Mouse (Mus musculus) MEL (cell line): ENCODE measurements around the gene Tmc4. TPM values are rescaled to one million over a fixed set of nuclear protein-coding genes. Genes with fewer than 3 reads are reported as not detected.

Source experiments
- DNase-seq: peaks from one replicate; pipeline ENCODE4 v3.0.0; 2011; ENCODE audit warnings: low read depth, low spot score
- H3K27ac ChIP-seq: 2 replicates; pipeline ENCODE4 v1.5.1; 2012; ENCODE audit warnings: low read depth, mild to moderate bottlenecking, control low read depth, low read length, moderate library complexity; ENCODE audit not compliant: control insufficient read depth
- H3K27me3 ChIP-seq, 2 experiments: fragments of 150-350 bp in 1 of 2; sonication (generic) in 1 of 2; 2 replicates each; pipeline ENCODE4 v1.6.1; 2012; ENCODE audit warnings: low read length in 2 of 2, mild to moderate bottlenecking in 2 of 2, improper control_type of control experiment in 1 of 2, moderate library complexity in 1 of 2; ENCODE audit not compliant: insufficient read depth in 2 of 2, control insufficient read depth in 1 of 2
- H3K36me3 ChIP-seq, 2 experiments: 2 replicates each; pipeline ENCODE4 v1.6.1; 2012 to 2014; ENCODE audit warnings: low read length in 2 of 2, improper control_type of control experiment in 1 of 2, inconsistent platforms in 1 of 2, mild to moderate bottlenecking in 1 of 2; ENCODE audit not compliant: insufficient read depth in 2 of 2, control insufficient read depth in 1 of 2
- H3K4me1 ChIP-seq, 2 experiments: fragments of 150-350 bp in 1 of 2; sonication (generic) in 1 of 2; 2 replicates each; pipeline ENCODE4 v1.6.1; 2012; ENCODE audit warnings: low read length in 2 of 2, improper control_type of control experiment in 1 of 2, mild to moderate bottlenecking in 1 of 2; ENCODE audit not compliant: insufficient read depth in 2 of 2, control insufficient read depth in 1 of 2
- H3K4me3 ChIP-seq, 2 experiments: fragments of 150-350 bp in 1 of 2; sonication (generic) in 1 of 2; 2 replicates each; pipeline ENCODE4 v1.5.1; 2012; ENCODE audit warnings: low read depth in 2 of 2, low read length in 2 of 2, mild to moderate bottlenecking in 2 of 2, moderate library complexity in 2 of 2, control low read depth in 1 of 2, improper control_type of control experiment in 1 of 2; ENCODE audit not compliant: control insufficient read depth in 1 of 2, insufficient read depth in 1 of 2
- H3K79me2 ChIP-seq: 2 replicates; pipeline ENCODE4 v1.6.1; 2012; ENCODE audit warnings: mild to moderate bottlenecking, low read length, moderate library complexity; ENCODE audit not compliant: control insufficient read depth, poor library complexity, insufficient read depth
- H3K9ac ChIP-seq: 2 replicates; pipeline ENCODE4 v1.6.1; 2012; ENCODE audit warnings: low read depth, mild to moderate bottlenecking, control low read depth, low read length, moderate library complexity; ENCODE audit not compliant: control insufficient read depth, poor library complexity, severe bottlenecking
- H3K9me3 ChIP-seq: fragments of 150-350 bp; sonication (generic); replicated peaks from 2 replicates; pipeline ENCODE4 v1.6.1; 2012; ENCODE audit warnings: mild to moderate bottlenecking, low read length, improper control_type of control experiment, moderate library complexity; ENCODE audit not compliant: insufficient read depth
- BHLHE40 ChIP-seq: IDR thresholded peaks from 2 replicates; pipeline ENCODE4 v1.6.1; 2012; ENCODE audit warnings: low read depth, mild to moderate bottlenecking, inconsistent platforms, low read length, improper control_type of control experiment, borderline replicate concordance
- CHD2 ChIP-seq: IDR thresholded peaks from 2 replicates; pipeline ENCODE4 v1.6.1; 2011; ENCODE audit warnings: low read length, improper control_type of control experiment
- CTCF ChIP-seq, 3 experiments: IDR thresholded peaks in 2 of 3; conservative IDR thresholded peaks in 1 of 3; 2 replicates each; pipeline ENCODE4 v1.5.1; 2011 to 2012; ENCODE audit warnings: low read length in 3 of 3, low read depth in 2 of 3, mild to moderate bottlenecking in 2 of 3, improper control_type of control experiment in 1 of 3, inconsistent platforms in 1 of 3, mixed read lengths in 1 of 3, moderate library complexity in 1 of 3; ENCODE audit not compliant: control insufficient read depth in 1 of 3, insufficient read depth in 1 of 3, poor library complexity in 1 of 3, severe bottlenecking in 1 of 3
- ELF1 ChIP-seq: IDR thresholded peaks from 2 replicates; pipeline ENCODE4 v1.6.1; 2014; ENCODE audit warnings: low read depth, mild to moderate bottlenecking, inconsistent platforms, low read length, improper control_type of control experiment, moderate library complexity
- EP300 ChIP-seq, 2 experiments: IDR thresholded peaks; 2 replicates each; pipeline ENCODE4 v1.6.1; 2011; ENCODE audit warnings: improper control_type of control experiment in 2 of 2, low read length in 2 of 2, low read depth in 1 of 2, mild to moderate bottlenecking in 1 of 2
- KAT2A ChIP-seq: conservative IDR thresholded peaks from 2 replicates; pipeline ENCODE4 v1.6.1; 2012; ENCODE audit warnings: low read depth, low read length, improper control_type of control experiment, inconsistent platforms
- MAX ChIP-seq: IDR thresholded peaks from 2 replicates; pipeline ENCODE4 v1.6.1; 2011; ENCODE audit warnings: low read length, improper control_type of control experiment
- MAZ ChIP-seq: IDR thresholded peaks from 2 replicates; pipeline ENCODE4 v1.6.1; 2012; ENCODE audit warnings: low read depth, mild to moderate bottlenecking, inconsistent platforms, low read length, improper control_type of control experiment
- MEF2A ChIP-seq: IDR thresholded peaks from 2 replicates; pipeline ENCODE4 v1.6.1; 2014; ENCODE audit warnings: low read depth, mild to moderate bottlenecking, inconsistent platforms, low read length, improper control_type of control experiment; ENCODE audit not compliant: poor library complexity, insufficient replicate concordance, severe bottlenecking; ENCODE audit errors: extremely low read depth
- MXI1 ChIP-seq: IDR thresholded peaks from 2 replicates; pipeline ENCODE4 v1.6.1; 2011; ENCODE audit warnings: mild to moderate bottlenecking, low read depth, low read length, improper control_type of control experiment
- MYB ChIP-seq: IDR thresholded peaks from 2 replicates; pipeline ENCODE4 v1.6.1; 2011; ENCODE audit warnings: mild to moderate bottlenecking, low read depth, low read length, improper control_type of control experiment
- MYC ChIP-seq: IDR thresholded peaks from 2 replicates; pipeline ENCODE4 v1.6.1; 2011; ENCODE audit warnings: low read depth, mild to moderate bottlenecking, low read length, improper control_type of control experiment, moderate library complexity
- NELFE ChIP-seq: IDR thresholded peaks from 2 replicates; pipeline ENCODE4 v1.6.1; 2011; ENCODE audit warnings: low read depth, low read length, improper control_type of control experiment
- POLR2A ChIP-seq, 2 experiments: IDR thresholded peaks; 2 replicates each; pipeline ENCODE4 v1.6.1; 2011 to 2012; ENCODE audit warnings: low read length in 2 of 2, mild to moderate bottlenecking in 2 of 2, control low read depth in 1 of 2, improper control_type of control experiment in 1 of 2, low read depth in 1 of 2, moderate library complexity in 1 of 2; ENCODE audit not compliant: control insufficient read depth in 1 of 2, insufficient read depth in 1 of 2, poor library complexity in 1 of 2
- POLR2AphosphoS2 ChIP-seq: IDR thresholded peaks from 2 replicates; pipeline ENCODE4 v1.6.1; 2011; ENCODE audit warnings: low read length, improper control_type of control experiment
- POLR2AphosphoS5 ChIP-seq: IDR thresholded peaks from 2 replicates; pipeline ENCODE4 v1.6.1; 2012; ENCODE audit warnings: low read depth, borderline replicate concordance, mild to moderate bottlenecking, inconsistent platforms, low read length, moderate library complexity, mixed read lengths
- RCOR1 ChIP-seq: IDR thresholded peaks from 2 replicates; pipeline ENCODE4 v1.6.1; 2012; ENCODE audit warnings: low read depth, mild to moderate bottlenecking, inconsistent platforms, low read length, improper control_type of control experiment
- SIN3A ChIP-seq: IDR thresholded peaks from 2 replicates; pipeline ENCODE4 v1.6.1; 2012; ENCODE audit warnings: low read length, improper control_type of control experiment, inconsistent platforms
- TAL1 ChIP-seq: IDR thresholded peaks from 2 replicates; pipeline ENCODE4 v1.6.1; 2012; ENCODE audit warnings: mild to moderate bottlenecking, inconsistent platforms, low read length, moderate library complexity, mixed read lengths
- TBP ChIP-seq: IDR thresholded peaks from 2 replicates; pipeline ENCODE4 v1.8.0; 2011; ENCODE audit warnings: low read depth, low read length, improper control_type of control experiment
- TCF12 ChIP-seq: IDR thresholded peaks from 2 replicates; pipeline ENCODE4 v1.6.1; 2014; ENCODE audit warnings: low read depth, mild to moderate bottlenecking, inconsistent platforms, low read length, improper control_type of control experiment, moderate library complexity
- UBTF ChIP-seq: IDR thresholded peaks from 2 replicates; pipeline ENCODE4 v1.6.1; 2012; ENCODE audit warnings: low read depth, mild to moderate bottlenecking, inconsistent platforms, low read length, improper control_type of control experiment, moderate library complexity, borderline replicate concordance; ENCODE audit not compliant: insufficient read depth
- USF1 ChIP-seq: IDR thresholded peaks from 2 replicates; pipeline ENCODE4 v1.6.1; 2014; ENCODE audit warnings: low read depth, mild to moderate bottlenecking, inconsistent platforms, low read length, improper control_type of control experiment, moderate library complexity
- ZC3H11A ChIP-seq: IDR thresholded peaks from 2 replicates; pipeline ENCODE4 v1.6.1; 2012; ENCODE audit warnings: low read depth, mild to moderate bottlenecking, inconsistent platforms, low read length, improper control_type of control experiment
- ZMIZ1 ChIP-seq: IDR thresholded peaks from 2 replicates; pipeline ENCODE4 v1.6.1; 2012; ENCODE audit warnings: low read depth, mild to moderate bottlenecking, inconsistent platforms, low read length, improper control_type of control experiment, moderate library complexity
- ZNF384 ChIP-seq: IDR thresholded peaks from 2 replicates; pipeline ENCODE4 v1.6.1; 2012; ENCODE audit warnings: low read depth, mild to moderate bottlenecking, inconsistent platforms, low read length, improper control_type of control experiment
- polyA plus RNA-seq, 2 experiments: library from polyadenylated mRNA; stranded (reverse) in 1 of 2; unstranded in 1 of 2; fragments of >175 nt in 1 of 2; fragments of >200 nt in 1 of 2; gene quantifications; 2 replicates each; pipeline versions ENCODE4 v1.2.1 to v1.2.4; 2012; ENCODE audit warnings: low replicate concordance in 2 of 2, low read depth in 1 of 2; ENCODE audit not compliant: insufficient read length in 2 of 2, insufficient read depth in 1 of 2, missing spikeins in 1 of 2
- total RNA-seq: library from RNA; depleted of rRNA; stranded (reverse); fragments of 300-350 nt; gene quantifications from 2 replicates; pipeline ENCODE4 v1.2.3, GENCODE M21; 2012

Tmc4 gene
- total and polyA plus RNA-seq, 3 experiments, result 2.7 to 16.8 TPM; not detected in 1

GRCm38 (mm10) chr7:3694076-3694948 lies 17.0 kb upstream of the Tmc4 start (continued):
- TF ChIP-seq ZNF384 (no peak), NELFE (peak; percentile 23; the same call in 1 of the 2 replicates), MXI1 (peak; percentile 7; the same call in 1 of the 2 replicates), TAL1 (no peak), ZC3H11A (no peak), ZMIZ1 (no peak), USF1 (no peak), ELF1 (no peak), UBTF (no peak), KAT2A (no peak), BHLHE40 (no peak), RCOR1 (0 out of 2 replicates have a peak, but pooled peaks have one; percentile 31)

DNA sequence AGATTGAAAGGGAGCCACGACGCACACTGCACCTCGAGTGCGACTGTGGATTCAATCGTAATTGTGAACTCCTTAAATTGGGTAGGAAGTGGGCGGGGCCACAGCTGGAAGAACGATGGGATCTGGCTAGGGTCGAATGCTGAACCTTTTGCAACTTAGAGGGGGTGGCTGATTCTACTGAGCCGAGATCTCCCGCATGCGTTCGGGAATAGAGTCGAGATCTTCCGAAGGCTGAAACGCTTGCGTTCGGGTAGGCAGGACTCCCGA lies 16.4 kb upstream of the Tmc4 start:
- DNase-seq, result no peak
- H3K4me1 ChIP-seq, result peaks cover 4 to 17% of the 10 kb centered on the region in 2 experiments; a peak in 3 of 4 replicates
- H3K79me2 ChIP-seq, result peaks cover 7% of the 10 kb centered on the region; the same call in 1 of the 2 replicates
- peaks cover 0 to 7% of the 10 kb centered on the region in 2 experiments; a peak in 3 of 4 replicates for H3K36me3 ChIP-seq
- no peaks in the 10 kb centered on the region for H3K9me3 ChIP-seq
- peak overlapping the region; percentile 73 for H3K9ac ChIP-seq
- TF ChIP-seq MXI1 (peak; percentile 54; the same call in 1 of the 2 replicates), BHLHE40 (0 out of 2 replicates have a peak, but pooled peaks have one; percentile 12), MEF2A (no peak), NELFE (no peak; the same call in 1 of the 2 replicates), CTCF (IDR thresholded peaks at IDR 0.05 in 2 of 3, conservative IDR thresholded peaks at IDR 0.05 in 1 of 3; ENCODE audit: control insufficient read depth in 1 of 3, insufficient read depth in 1 of 3, low read depth in 2 of 3, low read length in 3 of 3, poor library complexity in 1 of 3, severe bottlenecking in 1 of 3) (no peak), EP300 (IDR thresholded peaks at IDR 0.05; ENCODE audit: low read depth in 1 of 2, low read length in 2 of 2) (no peak), POLR2AphosphoS2 (no peak), TCF12 (no peak), CHD2 (no peak), USF1 (no peak), MAZ (no peak), SIN3A (no peak; the same call in 1 of the 2 replicates), MAX (peak; percentile 33; the same call in 1 of the 2 replicates), MYC (no peak), KAT2A (no peak; the same call in 1 of the 2 replicates), TBP (no peak; the same call in 1 of the 2 replicates), POLR2AphosphoS5 (no peak), MYB (no peak), POLR2A (IDR thresholded peaks at IDR 0.05; ENCODE audit: control insufficient read depth in 1 of 2, insufficient read depth in 1 of 2, low read depth in 1 of 2, low read length in 2 of 2, poor library complexity in 1 of 2) (peak in 1 of 2 experiments; percentile 3; a peak in 1 of 4 replicates)
- TF ChIP-seq, all 39 proteins: peak for 4
- H3K27me3 ChIP-seq, result no peaks in the 10 kb centered on the region
- H3K4me3 ChIP-seq, result peak overlapping the region; percentile 73 to 79
- H3K27ac ChIP-seq, result peak overlapping the region; percentile 92
